Mouse (Mus musculus) hindbrain, embryonic 14.5 days (tissue): ENCODE results near the gene Neu2. TPM values are rescaled to one million over a fixed set of nuclear protein-coding genes. Genes with fewer than 3 reads are reported as not detected.

Experiments used
- ATAC-seq: fragments of 200-750 bp; cut with Nextera tagmentation; 2 replicates; pipeline ENCODE4 v1.8.0; 2017; ENCODE audit warnings: moderate number of reproducible peaks, mild to moderate bottlenecking, moderate TSS enrichment, moderate library complexity; ENCODE audit not compliant: low FRiP score
- DNase-seq: peaks from one replicate; pipeline ENCODE4 v3.0.0-alpha.2; 2015; ENCODE audit warnings: low spot score
- H3K27ac ChIP-seq: fragments of 300-500 bp; sonication (generic); 2 replicates; pipeline ENCODE4 v1.5.1; 2014; ENCODE audit warnings: mild to moderate bottlenecking, moderate library complexity
- H3K27me3 ChIP-seq: fragments of 300-500 bp; sonication (generic); 2 replicates; pipeline ENCODE4 v1.6.1; 2014; ENCODE audit warnings: mild to moderate bottlenecking, low read length, mixed read lengths; ENCODE audit not compliant: control insufficient read depth, insufficient read depth
- H3K36me3 ChIP-seq: fragments of 300-500 bp; sonication (generic); replicated peaks from 2 replicates; pipeline ENCODE4 v1.6.1; 2014; ENCODE audit not compliant: control insufficient read depth, insufficient read depth
- H3K4me1 ChIP-seq: fragments of 300-500 bp; sonication (generic); replicated peaks from 2 replicates; pipeline ENCODE4 v1.6.1; 2014; ENCODE audit warnings: antibody characterized with exemption, low read length, mixed read lengths; ENCODE audit not compliant: control insufficient read depth, insufficient read depth
- H3K4me2 ChIP-seq: fragments of 300-500 bp; sonication (generic); replicated peaks from 2 replicates; pipeline ENCODE4 v1.6.1; 2014; ENCODE audit warnings: mild to moderate bottlenecking, moderate library complexity
- H3K4me3 ChIP-seq: fragments of 300-500 bp; sonication (generic); replicated peaks from 2 replicates; pipeline ENCODE4 v1.5.1; 2014; ENCODE audit warnings: mild to moderate bottlenecking, low read length
- H3K9ac ChIP-seq: fragments of 300-500 bp; sonication (generic); 2 replicates; pipeline ENCODE4 v1.6.1; 2014
- H3K9me3 ChIP-seq: fragments of 300-500 bp; sonication (generic); 2 replicates; pipeline ENCODE4 v1.6.1; 2016; ENCODE audit warnings: low read length; ENCODE audit not compliant: control insufficient read depth
- WGBS: fragments of 180-500 bp; shearing (Covaris S2); extraction: QIAGEN DNeasy Blood & Tissue Kit; methylation state at CpG from one replicate; pipeline ENCODE4 v1.1.7; 2014; 5-methylcytosine and 5-hydroxymethylcytosine counted together
- polyA plus RNA-seq: library from polyadenylated mRNA; unstranded; fragments of >200 nt; fragmentation: Nextera tagmentation; extraction: Ambion mirVana; gene quantifications from 2 replicates; pipeline ENCODE4 v1.2.1, GENCODE M21; 2014

The Neu2 gene
- polyA plus RNA-seq, 1 experiment from 2014 or later, result 0.40 TPM

GRCm38 (mm10) chr1:87594671-87595070 is 85.0 kb downstream of the Neu2 start:
- no peaks in the 10 kb centered on the region for H3K36me3 ChIP-seq
- H3K27me3 ChIP-seq, result no peaks in the 10 kb centered on the region
- no peaks in the 10 kb centered on the region for H3K9me3 ChIP-seq
- no peak overlapping the region for H3K4me2 ChIP-seq
- no peak for DNase-seq
- no peaks in the 10 kb centered on the region for H3K4me1 ChIP-seq
- H3K9ac ChIP-seq, result no peak overlapping the region
- WGBS, result 96% methylated on average over 10 of the region's 10 CpGs
- H3K4me3 ChIP-seq, result no peak overlapping the region
- no peak for ATAC-seq
- H3K27ac ChIP-seq, result no peak overlapping the region

DNA sequence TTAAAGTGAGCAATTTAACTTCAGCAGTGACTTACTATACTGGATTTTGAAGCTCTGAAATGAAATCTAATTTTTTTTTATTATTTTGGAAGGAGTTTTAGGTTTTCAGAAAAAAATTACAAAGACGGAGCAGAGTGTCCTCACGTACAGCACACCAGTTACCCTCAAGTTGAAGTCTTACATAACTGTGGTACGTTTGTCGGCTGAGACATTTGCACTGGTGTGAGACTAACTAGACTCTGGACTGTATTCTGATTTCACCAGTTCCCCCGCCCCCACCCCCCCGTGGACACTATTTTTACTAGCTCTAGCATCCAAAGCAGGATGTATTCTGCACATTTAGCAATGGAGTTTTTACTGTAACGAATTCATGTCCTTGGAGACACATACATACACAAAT is 90.8 kb downstream of the Neu2 start:
- Histone ChIP-seq H3K27ac (no peak overlapping the region), H3K4me2 (no peak overlapping the region), H3K4me1 (no peaks in the 10 kb centered on the region), H3K36me3 (no peaks in the 10 kb centered on the region), H3K4me3 (no peak overlapping the region), H3K9ac (no peak overlapping the region), H3K27me3 (no peaks in the 10 kb centered on the region), H3K9me3 (no peaks in the 10 kb centered on the region)
- 85% methylated on average over 7 of the region's 7 CpGs for WGBS
- ATAC-seq (no peak), DNase-seq (no peak)

DNA sequence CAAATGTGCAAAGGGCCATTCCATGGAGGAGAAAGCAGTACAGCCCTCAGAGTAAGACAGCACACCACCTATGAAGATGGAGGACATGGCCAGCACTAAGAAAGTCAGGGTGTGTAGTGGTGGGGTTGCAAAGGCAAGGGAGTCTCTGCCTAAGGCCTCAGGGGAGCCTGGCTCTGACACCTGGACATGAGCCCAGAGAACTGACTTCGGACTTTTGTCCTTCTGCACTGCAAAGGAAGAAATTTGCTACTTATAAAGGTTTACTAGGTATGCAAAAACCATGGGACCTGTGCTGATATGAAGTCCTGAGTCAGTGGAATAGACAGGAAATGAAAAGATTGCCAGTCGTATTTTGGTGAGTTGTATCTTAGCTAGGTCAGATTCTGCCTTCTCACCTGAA is 92.1 kb downstream of the Neu2 start:
- Histone ChIP-seq H3K4me3 (no peak overlapping the region), H3K36me3 (no peaks in the 10 kb centered on the region), H3K9ac (no peak overlapping the region), H3K4me2 (no peak overlapping the region), H3K4me1 (no peaks in the 10 kb centered on the region), H3K27ac (no peak overlapping the region), H3K27me3 (no peaks in the 10 kb centered on the region), H3K9me3 (no peaks in the 10 kb centered on the region)
- WGBS, result 77% methylated on average over 2 of the region's 2 CpGs
- ATAC-seq (no peak), DNase-seq (no peak)

- no peaks in the 10 kb centered on the region for H3K9me3 ChIP-seq
- H3K4me3 ChIP-seq, result no peak overlapping the region
- ATAC-seq (no peak), DNase-seq (no peak)
- WGBS, result 92% methylated on average over 5 of the region's 5 CpGs
- H3K36me3 ChIP-seq, result no peaks in the 10 kb centered on the region
- no peak overlapping the region for H3K9ac ChIP-seq
- H3K27ac ChIP-seq, result no peak overlapping the region
- no peaks in the 10 kb centered on the region for H3K4me1 ChIP-seq
- no peak overlapping the region for H3K4me2 ChIP-seq
- H3K27me3 ChIP-seq, result no peaks in the 10 kb centered on the region
Observed at GRCm38 (mm10) chr1:87603389-87603788, 93.7 kb downstream of the Neu2 start.

- Histone ChIP-seq H3K9me3 (no peaks in the 10 kb centered on the region), H3K36me3 (no peaks in the 10 kb centered on the region), H3K27ac (no peak overlapping the region), H3K27me3 (no peaks in the 10 kb centered on the region), H3K4me3 (no peak overlapping the region), H3K9ac (no peak overlapping the region), H3K4me1 (no peaks in the 10 kb centered on the region), H3K4me2 (no peak overlapping the region)
- no peak for DNase-seq
- WGBS, result 92% methylated on average over 2 of the region's 2 CpGs
- no peak for ATAC-seq
Observed at GRCm38 (mm10) chr1:87605296-87605695, 95.6 kb downstream of the Neu2 start.

DNA sequence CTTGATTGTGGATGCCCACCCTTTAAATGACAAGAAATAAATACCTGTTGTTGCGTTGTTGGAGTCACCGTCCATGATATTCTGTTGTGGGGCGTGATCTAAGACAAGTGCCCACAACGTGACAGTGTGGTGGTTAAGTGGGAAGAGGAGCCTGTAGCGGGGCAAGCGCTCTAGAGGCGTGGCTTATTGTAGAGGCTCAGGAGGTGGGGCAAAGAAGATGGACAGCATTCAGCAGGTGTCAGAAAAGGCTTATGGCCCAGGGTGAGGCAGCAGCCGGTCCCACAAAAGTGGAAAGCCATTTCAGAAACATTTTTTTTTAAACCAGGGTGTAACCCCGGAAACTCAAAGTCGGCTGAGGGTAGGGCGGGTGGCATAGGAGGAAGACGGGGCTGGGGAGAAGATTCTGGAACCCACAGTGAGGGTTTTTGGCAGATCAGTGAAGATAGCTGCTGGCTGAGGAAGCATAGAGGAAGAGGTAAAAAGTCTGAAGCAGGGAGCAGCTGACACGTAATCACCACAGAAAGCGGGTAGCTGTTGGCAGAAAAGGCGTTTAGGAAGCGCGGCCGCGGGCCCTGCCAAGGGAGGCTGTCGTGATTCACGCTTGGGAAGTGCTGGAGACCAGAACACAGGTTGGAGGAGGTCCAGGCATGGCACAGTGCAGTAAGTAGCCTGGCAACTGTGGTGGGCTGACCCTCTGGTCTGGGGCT is 97.8 kb downstream of the Neu2 start:
- Histone ChIP-seq H3K36me3 (no peaks in the 10 kb centered on the region), H3K27ac (peak overlapping the region; percentile 9; the same call in 1 of the 2 replicates), H3K27me3 (no peaks in the 10 kb centered on the region), H3K9me3 (no peaks in the 10 kb centered on the region), H3K4me1 (no peaks in the 10 kb centered on the region), H3K4me2 (no peak overlapping the region), H3K9ac (no peak overlapping the region), H3K4me3 (no peak overlapping the region)
- DNase-seq (peak; percentile 69), ATAC-seq (peak; percentile 71; the same call in 1 of the 2 replicates)
- 76% methylated on average over 21 of the region's 21 CpGs for WGBS

GRCm38 (mm10) chr1:87608416-87609046 is 98.8 kb downstream of the Neu2 start:
- Histone ChIP-seq H3K27me3 (no peaks in the 10 kb centered on the region), H3K36me3 (no peaks in the 10 kb centered on the region), H3K4me3 (no peak overlapping the region), H3K27ac (no peak overlapping the region), H3K4me2 (no peak overlapping the region), H3K9me3 (no peaks in the 10 kb centered on the region), H3K9ac (no peak overlapping the region), H3K4me1 (no peaks in the 10 kb centered on the region)
- WGBS, result 28% methylated on average over 7 of the region's 7 CpGs
- peak; percentile 45 for DNase-seq
- ATAC-seq, result no peak

GRCm38 (mm10) chr1:87614576-87615295 is 105.0 kb downstream of the Neu2 start:
- Histone ChIP-seq H3K36me3 (no peaks in the 10 kb centered on the region), H3K9ac (no peak overlapping the region), H3K9me3 (no peaks in the 10 kb centered on the region), H3K4me1 (no peaks in the 10 kb centered on the region), H3K4me3 (no peak overlapping the region), H3K27me3 (no peaks in the 10 kb centered on the region), H3K27ac (no peak overlapping the region), H3K4me2 (no peak overlapping the region)
- 88% methylated on average over 2 of the region's 2 CpGs for WGBS
- DNase-seq, result no peak
- ATAC-seq, result no peak

DNA sequence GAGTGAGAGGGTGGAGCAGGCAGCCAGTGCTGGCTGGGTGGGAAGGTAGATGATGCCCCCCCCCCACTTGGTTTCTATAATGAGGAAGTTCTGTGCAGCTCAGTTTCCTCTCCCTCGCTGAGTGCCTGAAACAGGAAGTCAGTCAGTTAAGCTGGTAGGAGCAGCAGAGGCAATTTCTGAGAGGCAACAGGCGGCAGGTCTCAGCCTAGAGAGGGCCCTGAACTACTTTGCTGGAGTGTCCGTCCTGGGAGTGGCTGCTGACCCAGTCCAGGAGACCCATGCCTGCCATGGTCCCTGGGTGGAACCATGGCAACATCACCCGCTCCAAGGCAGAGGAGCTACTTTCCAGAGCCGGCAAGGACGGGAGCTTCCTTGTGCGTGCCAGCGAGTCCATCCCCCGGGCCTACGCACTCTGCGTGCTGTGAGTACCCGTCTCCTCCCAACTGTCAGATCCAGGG is 110.6 kb downstream of the Neu2 start, which contains the start of gene Inpp5d:
Inpp5d (plus strand) TSS at position 102 of the 458 bp plus-strand sequence.
- no peaks in the 10 kb centered on the region for H3K4me1 ChIP-seq
- H3K9ac ChIP-seq, result no peak within 1 kb of the TSS
- ATAC-seq (no peak), DNase-seq (no peak)
- WGBS, result 84% methylated on average over 12 of the region's 12 CpGs
- H3K4me3 ChIP-seq, result peak within 1 kb of the TSS; percentile 9; the same call in 1 of the 2 replicates
- H3K27me3 ChIP-seq, result no peaks in the 10 kb centered on the region
- H3K27ac ChIP-seq, result no peak within 1 kb of the TSS
- H3K4me2 ChIP-seq, result 0 out of 2 replicates have a peak within 1 kb of the TSS, but pooled peaks have one; percentile 2
- H3K36me3 ChIP-seq, result no peaks in the 10 kb centered on the region
- no peaks in the 10 kb centered on the region for H3K9me3 ChIP-seq
